Mouse (Mus musculus) ZHBTc4 (cell line): ENCODE data around the gene Gm826.

Source experiments
- DNase-seq: peaks from one replicate; pipeline ENCODE4 v3.0.0-alpha.2; 2011; ENCODE audit warnings: low read depth, low spot score

Gene Gm826

DNA sequence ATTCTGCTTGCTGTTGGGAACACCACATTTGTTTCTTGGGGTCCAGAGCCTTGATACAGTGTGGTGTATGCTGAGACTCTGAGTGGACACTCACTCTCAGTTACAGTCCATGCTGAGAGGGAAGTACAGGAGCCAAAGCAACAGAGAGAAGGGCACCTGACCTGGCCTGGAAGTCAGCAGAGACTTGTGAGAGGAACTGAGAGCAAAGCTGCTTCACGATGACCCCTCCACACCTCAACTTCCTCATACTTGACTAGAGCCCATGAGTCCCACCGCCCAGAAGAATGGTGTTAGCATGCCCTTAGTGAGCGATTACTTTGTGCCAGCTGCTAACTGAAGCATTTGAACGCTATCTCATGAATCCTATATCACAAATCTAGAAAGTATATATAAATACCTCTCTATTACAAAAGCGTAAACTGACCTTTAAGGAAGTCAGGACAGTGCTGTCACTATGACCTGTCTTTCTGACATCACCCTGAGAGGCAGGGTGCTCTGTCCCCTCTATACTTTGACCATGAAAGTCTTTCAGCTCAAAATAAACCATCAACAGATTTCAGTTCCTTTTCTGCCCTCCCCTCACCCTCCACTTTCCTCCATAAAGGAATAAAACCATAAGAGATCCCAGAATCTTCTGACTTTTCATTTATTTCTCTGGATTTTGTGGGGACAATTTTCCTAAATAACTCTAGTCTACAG, 57.9 kb downstream of the Gm826 start:
- no peak for DNase-seq

- DNase-seq: no peak
Measured at GRCm38 (mm10) chr2:160267828-160268453, 66.0 kb downstream of the Gm826 start.

DNA sequence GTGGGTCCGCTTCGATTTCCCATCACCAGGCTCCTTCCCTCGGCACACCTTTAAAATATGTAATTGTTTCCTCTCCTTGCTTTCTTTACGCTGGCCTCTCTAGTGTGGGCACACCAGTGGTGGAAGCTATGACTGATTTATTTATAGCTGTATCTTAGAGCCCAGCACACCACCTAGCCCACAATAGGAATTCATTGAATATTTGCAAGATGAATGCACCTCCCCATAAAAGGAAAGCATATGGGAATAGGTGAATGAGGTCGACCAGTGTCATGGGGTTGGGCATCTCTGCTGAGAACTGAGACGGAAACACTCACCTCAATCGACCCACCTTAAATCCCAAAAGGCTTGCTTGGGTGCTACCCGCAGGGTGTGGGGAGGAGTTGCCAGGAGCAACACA, 70.1 kb downstream of the Gm826 start:
- no peak for DNase-seq

DNA sequence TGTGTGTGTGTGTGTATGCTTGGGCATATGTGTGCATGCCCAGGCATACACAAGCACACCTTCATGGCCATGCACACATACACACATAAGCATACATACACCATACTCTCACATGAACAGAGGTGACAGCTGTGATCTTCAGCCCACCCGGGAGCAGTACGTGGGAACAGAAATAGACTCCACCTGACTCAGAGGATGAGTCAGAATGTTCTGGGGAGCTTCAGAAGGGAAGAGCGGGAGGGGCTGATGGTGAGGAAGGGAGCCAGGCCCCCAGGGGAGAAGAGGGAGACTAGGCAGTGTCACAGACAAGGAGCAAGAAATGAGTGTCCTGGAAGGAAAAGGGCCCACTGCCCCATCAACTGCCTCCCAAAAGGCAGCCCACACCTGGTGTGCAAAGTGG, 72.4 kb downstream of the Gm826 start:
- no peak for DNase-seq
